Mouse (Mus musculus): Measurements from ENCODE around the gene Tmigd3. TPM values are rescaled to one million over a fixed set of nuclear protein-coding genes. Genes with fewer than 3 reads are reported as not detected.

Tmigd3 gene
- not detected for total RNA-seq (2021)

- DNase-seq (ENCODE audit: extremely low spot score in 1 of 2, low spot score in 1 of 2), result no peak
These were observed at the start of gene Tmigd3, which contains the start of gene Adora3 for GRCm38 (mm10) chr3:105870558-105870957. Gene Tmigd3 (plus strand): TSS chr3:105870903. Gene Adora3 (plus strand): TSS chr3:105870858.

DNA sequence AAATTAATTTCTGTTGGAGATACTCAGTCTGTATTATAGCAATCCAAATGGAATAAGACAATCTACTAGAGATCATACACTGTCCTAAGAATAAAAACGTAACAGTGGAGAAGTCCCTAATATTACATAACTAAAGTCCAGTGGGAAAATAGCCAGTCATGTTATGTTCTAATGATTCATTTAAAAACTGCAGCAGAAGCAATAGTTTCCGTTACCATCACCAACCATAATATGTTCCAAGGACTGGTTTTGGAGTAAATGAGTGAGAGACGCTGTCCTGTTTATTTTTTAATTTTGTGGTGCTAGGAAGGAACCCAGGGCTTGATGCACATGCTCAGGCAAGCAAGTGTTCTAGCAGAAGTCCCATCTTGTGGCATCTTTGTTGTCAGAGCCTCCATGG lies 49.2 kb upstream of the Tmigd3 start:
- no peak for DNase-seq (ENCODE audit: extremely low spot score in 1 of 2, low spot score in 1 of 2)

DNA sequence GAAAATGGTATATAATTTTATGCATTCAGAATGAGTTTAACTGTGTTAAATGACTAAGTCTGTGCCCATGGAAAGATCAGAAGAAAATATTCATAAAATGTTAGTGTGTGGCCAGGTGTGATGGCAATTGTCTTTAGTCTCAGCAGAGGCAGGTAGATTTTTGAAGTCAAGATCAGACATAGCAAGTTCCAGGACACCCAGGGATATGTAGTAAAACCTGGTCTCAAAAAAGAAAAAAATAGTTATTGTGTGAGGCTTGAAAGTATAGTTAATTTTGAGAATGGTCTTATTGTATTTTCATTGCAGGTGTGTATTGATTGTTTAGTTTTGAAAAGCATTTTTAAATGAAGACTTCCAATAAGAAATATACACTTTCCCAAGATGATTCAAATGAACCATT lies 47.1 kb upstream of the Tmigd3 start:
- no peak for DNase-seq (ENCODE audit: extremely low spot score in 1 of 2, low spot score in 1 of 2)

GRCm38 (mm10) chr3:105824103-105824502 lies 46.6 kb upstream of the Tmigd3 start:
- no peak for DNase-seq (ENCODE audit: extremely low spot score in 1 of 2, low spot score in 1 of 2)

- no peak for DNase-seq (ENCODE audit: extremely low spot score in 1 of 2, low spot score in 1 of 2)
These were observed 46.0 kb upstream of the Tmigd3 start for GRCm38 (mm10) chr3:105824704-105825103.

DNA sequence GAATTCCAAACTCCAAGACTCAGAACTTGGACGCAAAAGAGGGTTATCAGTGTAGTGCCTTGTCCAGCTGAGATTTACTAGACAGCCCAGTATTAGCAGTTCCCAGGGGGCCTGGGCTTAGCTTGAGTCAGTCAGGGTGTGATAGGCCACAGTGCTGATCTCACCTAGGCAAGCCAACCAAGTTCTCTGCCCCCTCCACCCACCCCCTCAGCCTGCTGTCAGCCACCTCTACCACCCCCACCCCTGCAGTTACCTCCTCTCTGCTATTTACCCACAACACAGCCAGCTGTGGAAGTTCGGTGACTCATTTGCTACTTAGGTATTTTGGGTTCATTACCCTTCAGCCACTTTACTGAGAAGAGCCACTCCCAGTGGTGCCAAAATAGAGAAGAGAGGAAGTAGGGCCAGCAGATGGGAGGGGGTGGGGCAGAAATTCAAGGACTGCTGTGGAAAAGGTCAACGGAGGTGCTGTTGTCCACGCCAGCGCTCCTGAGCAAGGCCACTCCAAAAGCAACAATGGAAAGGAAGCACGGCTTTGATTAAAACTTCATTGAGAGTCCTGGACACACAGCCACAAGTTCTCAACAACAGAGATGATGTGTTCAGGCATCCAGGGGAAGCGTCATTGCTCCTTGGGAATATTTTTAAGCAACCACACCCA lies 45.1 kb upstream of the Tmigd3 start:
- DNase-seq (ENCODE audit: extremely low spot score in 1 of 2, low spot score in 1 of 2), result no peak

DNA sequence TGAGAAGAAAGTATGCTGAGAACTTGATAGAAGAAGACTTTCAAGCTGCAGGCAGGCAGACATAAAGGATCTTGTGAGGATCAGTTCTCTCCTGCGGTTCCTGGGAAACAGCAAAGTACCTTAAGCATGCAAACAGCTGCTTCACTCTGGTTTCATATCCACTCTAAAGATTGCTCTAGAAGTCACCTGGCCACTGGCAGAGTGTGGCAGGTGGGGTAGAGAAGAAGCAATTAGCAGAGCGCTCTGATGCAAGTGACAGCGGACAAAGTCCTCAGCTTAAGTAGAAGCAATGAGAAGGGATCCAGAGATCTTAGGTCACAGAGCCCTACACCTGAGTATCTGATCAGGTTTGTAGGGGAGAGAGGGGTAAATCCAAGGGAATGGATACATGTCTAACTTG lies 39.1 kb upstream of the Tmigd3 start:
- no peak for DNase-seq (ENCODE audit: extremely low spot score in 1 of 2, low spot score in 1 of 2)

- DNase-seq (ENCODE audit: extremely low spot score in 1 of 2, low spot score in 1 of 2), result no peak
These were observed 34.8 kb upstream of the Tmigd3 start for GRCm38 (mm10) chr3:105835875-105836274.

DNA sequence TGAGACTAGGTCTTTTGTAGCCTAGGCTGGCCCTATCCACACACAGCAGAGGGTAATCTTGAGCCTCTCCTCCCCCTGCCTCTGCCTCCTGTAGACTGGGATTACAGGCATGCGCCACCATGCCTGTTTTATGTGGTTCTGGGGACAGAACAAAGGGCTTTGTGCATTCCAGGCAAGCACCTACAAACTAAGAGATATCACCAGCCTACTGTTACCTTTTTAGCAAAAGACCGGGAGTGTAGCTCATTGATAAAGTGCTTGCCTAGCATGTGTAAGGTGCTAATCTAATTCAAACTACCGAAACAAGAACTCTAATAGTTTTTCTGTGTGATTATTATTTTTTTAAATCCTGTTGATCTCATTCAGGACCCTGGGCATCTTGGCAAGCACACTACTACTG lies 33.8 kb upstream of the Tmigd3 start:
- no peak for DNase-seq (ENCODE audit: extremely low spot score in 1 of 2, low spot score in 1 of 2)

DNA sequence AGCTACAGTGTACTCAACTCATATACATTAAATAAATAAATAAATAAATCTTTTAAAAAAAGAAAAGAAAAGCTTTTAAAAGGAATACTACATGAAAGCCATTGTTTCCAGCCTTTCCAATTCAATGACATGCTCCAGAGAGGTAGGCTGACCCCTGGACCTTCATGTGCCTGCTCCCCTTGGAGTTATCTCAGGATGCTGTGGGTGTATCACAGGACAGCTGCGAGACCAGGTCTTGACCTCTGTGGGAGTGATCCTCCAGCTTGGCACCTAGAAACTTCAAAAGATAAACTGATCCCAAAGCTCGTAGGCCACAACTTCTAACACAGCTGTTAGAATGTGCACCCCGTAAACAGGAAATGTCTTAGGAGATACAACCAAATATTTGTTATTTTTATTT lies 32.0 kb upstream of the Tmigd3 start:
- DNase-seq (ENCODE audit: extremely low spot score in 1 of 2, low spot score in 1 of 2), result no peak

GRCm38 (mm10) chr3:105839836-105840235 lies 30.9 kb upstream of the Tmigd3 start:
- no peak for DNase-seq (ENCODE audit: extremely low spot score in 1 of 2, low spot score in 1 of 2)

GRCm38 (mm10) chr3:105846294-105847069 lies 24.2 kb upstream of the Tmigd3 start:
- no peak for DNase-seq (ENCODE audit: extremely low spot score in 1 of 2, low spot score in 1 of 2)

- DNase-seq (ENCODE audit: extremely low spot score in 1 of 2, low spot score in 1 of 2), result no peak
These were observed 16.9 kb upstream of the Tmigd3 start for GRCm38 (mm10) chr3:105853781-105854180.

GRCm38 (mm10) chr3:105854786-105855185 lies 15.9 kb upstream of the Tmigd3 start:
- DNase-seq (ENCODE audit: extremely low spot score in 1 of 2, low spot score in 1 of 2), result no peak

DNA sequence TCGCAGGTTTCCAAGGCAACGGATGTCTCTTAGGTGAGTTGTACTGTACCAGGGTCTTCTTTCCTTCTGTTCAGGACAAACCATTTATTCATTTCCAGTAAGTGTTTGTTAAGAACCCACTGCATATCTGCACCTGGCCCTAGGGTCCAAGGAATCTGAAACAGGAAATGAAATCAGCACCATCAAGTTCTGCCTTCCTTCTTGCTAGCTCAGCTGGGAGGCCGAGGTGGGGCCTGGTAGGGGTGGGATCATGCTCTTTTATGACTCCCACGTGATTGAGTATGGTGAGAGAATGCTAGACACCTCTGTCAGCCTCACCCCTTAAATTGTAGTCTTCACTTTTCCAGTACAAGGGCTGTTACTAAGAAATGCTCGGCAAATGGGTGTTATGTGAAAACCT lies 13.2 kb upstream of the Tmigd3 start:
- no peak for DNase-seq (ENCODE audit: extremely low spot score in 1 of 2, low spot score in 1 of 2)

DNA sequence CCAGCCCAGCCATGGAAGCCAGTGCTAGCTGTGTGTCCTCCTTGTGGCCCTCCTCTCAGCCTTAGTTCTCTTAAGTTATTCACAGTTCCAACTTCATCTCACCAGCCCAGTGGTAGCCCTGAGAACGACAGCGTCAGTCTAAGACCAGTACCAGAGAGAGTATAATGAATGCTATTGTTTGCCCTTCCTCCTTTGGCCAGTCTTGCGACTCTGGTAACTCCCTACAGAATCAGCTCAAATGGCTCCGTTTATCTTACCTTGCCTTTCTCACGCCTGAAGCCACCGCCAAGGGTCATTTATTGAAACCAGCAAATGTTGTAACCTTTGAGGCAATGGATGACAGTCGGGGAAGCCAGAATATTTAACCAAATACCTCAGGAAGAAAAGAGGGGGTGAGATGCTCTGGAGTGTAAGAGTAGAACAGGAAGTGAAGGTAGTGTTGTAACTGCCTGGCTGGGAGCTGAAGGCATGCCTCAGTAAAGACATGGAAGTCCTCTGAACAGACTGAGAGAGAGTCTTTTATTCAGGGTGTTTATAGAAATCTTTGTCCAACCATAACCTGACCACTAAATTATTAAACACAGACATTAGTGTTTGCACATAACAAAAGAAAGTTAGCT lies 8.8 kb upstream of the Tmigd3 start:
- no peak for DNase-seq (ENCODE audit: extremely low spot score in 1 of 2, low spot score in 1 of 2)

DNA sequence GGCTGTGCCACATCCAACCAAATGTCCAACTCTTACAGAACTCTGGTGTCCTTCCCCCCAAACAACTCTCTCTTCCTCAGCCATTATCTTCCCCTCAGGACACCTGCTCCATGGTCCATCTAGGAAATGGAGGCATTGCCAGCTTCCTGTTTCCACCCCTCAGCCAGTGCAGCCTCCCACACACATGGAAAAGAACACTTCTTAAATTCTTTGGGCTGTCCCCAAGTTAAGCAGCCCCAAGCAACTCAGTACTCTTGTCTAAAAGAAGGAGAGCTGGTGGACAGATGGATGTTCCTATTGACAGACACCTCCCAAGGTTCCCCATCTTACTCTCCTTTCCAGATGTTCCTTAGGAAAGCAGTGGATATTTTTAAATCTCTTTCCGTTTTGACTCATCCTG lies 6.6 kb upstream of the Tmigd3 start:
- DNase-seq (ENCODE audit: extremely low spot score in 1 of 2, low spot score in 1 of 2), result no peak

GRCm38 (mm10) chr3:105865122-105865521 lies 5.6 kb upstream of the Tmigd3 start:
- no peak for DNase-seq (ENCODE audit: extremely low spot score in 1 of 2, low spot score in 1 of 2)

DNA sequence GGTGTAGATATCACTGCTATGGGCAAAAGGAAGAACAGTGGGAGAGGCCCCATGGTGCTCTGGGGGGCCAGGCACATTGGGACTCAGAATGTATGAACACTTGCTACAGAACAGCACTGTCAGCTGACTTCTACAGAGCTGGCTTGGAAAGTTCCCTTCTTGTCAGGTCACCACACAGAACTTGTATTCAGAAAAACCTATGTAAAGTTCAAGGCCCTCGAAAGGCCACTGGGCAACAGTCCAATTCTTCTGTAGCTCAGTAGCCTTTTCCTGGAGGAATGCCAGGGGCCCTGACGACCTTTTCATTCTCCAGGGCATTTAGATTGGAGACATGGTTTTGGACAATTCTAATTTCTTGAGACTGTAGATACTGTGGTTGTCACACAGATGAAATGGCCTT lies 2.6 kb upstream of the Tmigd3 start:
- no peak for DNase-seq (ENCODE audit: extremely low spot score in 1 of 2, low spot score in 1 of 2)

GRCm38 (mm10) chr3:105872034-105872433 lies 1.3 kb downstream of the Tmigd3 start:
- no peak for DNase-seq (ENCODE audit: extremely low spot score in 1 of 2, low spot score in 1 of 2)

- no peak for DNase-seq (ENCODE audit: extremely low spot score in 1 of 2, low spot score in 1 of 2)
These were observed 1.9 kb downstream of the Tmigd3 start for GRCm38 (mm10) chr3:105872579-105872978.
